Mouse (Mus musculus) spleen, postnatal 36 days (tissue): Measurements from ENCODE around the gene Gnmt.
A peak's percentile ranks its signal among the peaks of the same experiment; 100 is the strongest.

Experiments
- DNase-seq, 2 experiments: peaks; one replicate each; pipeline ENCODE4 v3.0.0; 2022; ENCODE audit warnings: low spot score in 2 of 2, mixed read lengths in 1 of 2

The Gnmt gene

DNA sequence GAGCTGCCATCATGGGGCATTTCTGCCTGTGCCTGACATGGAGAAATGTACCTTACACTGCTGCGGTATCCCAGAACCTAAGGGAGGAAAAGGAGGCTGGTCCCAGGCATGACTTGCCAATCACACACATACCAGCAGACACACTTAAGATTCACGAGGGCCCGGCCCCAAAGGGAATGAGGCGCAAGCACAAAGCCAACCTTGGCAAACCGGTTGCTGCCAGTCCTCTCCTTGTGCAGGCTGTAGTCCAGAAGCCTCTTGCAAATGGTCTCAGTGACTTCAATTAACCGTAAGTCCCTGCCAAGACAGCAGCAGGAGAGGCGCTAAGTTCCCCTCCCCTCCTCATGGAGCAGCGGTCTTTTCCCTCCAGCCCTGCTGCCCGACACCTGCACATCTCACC is 14.0 kb upstream of the Gnmt start:
- no peak for DNase-seq

DNA sequence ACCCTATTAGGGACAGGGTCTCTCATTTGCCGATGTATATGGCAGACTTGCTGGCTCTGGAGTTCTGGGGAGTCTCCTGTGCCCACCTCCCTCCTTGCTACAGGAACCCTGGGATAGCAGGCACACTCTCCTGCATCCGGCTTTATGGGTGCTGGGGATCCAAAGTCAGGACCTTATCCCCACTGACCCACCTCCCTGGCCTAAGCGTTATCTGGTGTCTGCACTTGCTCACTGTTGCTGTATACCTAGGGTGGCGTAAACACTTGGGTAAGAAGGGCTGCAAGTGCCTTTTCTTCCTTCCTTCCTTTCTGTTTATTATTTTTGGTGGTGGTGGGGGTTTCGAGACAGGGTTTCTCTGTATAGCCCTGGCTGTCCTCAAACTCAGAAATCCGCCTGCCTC is 12.3 kb upstream of the Gnmt start:
- DNase-seq = no peak

DNA sequence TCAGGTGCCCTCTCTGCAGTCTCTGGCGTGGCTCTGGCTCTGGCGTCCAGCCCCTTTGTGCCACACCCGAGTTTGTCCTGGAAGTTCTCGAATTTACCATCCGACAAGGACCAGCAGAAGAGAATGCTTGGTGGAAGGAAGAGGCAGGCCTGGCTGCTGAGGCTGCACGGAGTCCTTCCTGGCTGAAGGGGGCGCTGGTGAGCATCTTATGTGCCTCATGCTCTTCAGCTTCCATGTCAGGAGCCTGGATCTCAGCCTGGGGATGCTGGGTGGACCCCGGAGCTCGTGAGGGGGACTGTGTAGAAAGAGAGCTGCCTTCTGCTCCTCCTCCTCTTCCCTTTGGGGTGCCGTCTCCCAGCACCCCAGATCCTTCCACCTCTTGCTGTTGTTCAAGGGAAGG is 7.2 kb upstream of the Gnmt start:
- peak in 1 of 2 experiments; percentile 39 for DNase-seq

DNA sequence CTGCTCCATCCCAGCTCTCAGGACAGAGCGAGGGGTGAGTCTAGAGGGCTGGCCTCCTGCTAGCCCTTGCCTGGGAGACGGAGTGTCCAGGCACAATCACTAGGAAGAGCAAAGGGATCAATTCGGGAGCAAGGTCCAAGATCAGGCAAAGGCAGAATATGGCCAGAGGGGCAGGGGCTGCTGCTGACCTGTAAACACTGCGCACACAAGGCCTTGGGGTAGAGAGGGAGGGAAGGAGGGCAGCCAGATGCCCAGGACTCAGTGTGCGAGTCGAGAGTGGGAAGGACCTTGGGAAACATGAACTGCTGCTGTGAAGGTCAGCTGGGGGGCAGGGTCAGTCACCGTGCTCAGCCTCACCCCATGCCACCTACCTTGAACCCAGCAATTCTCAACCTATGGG is 6.3 kb upstream of the Gnmt start:
- DNase-seq = no peak

DNA sequence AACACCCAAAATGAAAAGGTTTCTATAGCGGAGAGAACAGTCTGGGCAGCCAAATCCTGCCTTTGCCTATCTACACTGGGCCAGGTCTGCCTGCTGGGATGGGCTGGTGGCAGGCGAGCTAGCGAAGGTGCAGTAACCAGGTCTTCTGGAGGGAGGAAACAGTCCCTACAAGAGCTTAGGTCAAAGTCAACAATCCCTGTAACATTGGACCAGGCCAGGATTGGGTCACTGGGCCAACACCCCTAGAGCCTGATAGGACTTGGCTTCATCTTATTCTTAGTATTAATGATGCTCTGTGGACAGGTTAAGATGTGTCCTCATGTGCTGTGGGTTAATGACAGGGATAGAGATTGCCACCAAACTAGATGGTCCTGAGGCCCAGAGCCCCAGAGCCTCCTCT is 5.1 kb upstream of the Gnmt start:
- DNase-seq = no peak

DNA sequence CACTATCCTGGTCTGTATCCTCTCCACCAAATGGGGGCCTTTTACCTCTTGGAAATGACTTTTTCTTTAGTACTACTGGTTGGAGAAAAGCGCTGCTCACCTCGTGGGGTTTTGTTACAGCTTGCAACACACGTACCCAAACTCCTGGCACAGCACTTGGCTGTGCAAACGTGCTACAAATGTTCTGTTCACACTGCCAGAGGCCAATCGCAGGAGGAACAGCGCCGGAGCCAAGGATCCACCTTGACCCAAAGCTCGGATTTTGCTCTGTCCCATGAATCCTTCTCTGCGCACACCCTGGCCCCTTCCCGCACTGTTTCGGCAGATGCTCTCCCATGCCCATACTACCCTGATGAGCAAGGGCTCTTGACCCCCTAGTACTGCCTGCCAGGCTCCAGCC is 472 bp downstream of the Gnmt start:
- no peak for DNase-seq

DNA sequence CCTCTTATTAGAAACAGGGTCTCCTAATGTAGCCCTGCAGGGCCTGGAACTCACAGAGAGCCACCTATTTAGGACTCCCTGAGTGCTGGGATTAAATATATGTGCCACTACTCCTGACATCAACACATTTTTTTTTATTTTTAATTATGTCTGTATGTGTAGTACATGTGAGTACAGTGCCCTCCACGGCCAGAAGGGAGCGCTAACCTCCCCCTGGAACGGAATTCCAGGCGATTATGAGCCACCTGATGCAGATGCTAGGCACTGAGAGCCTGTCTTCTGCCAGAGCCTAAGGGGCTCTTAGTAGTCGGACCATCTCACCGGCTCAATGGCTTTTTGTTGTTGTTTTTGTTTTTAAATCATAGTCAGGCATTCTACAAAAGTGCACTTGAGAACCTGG is 947 bp downstream of the Gnmt start:
- DNase-seq = no peak

DNA sequence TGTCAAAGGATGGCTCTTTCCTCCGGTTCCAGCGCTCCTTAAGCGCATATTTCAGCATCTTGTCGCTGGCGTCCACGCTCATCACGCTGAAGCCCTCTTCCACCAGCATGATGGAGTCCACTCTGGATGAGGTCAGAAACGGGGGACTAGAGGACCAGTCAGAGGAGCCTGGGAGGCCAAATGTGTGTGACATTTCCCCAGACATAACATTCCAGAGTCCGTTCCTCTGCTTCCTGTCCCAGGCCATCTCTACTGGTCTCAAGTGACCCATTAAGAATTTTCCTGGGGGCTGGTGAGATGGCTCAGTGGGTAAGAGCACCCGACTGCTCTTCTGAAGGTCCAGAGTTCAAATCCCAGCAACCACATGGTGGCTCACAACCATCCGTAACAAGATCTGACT is 1.7 kb downstream of the Gnmt start:
- DNase-seq = no peak

DNA sequence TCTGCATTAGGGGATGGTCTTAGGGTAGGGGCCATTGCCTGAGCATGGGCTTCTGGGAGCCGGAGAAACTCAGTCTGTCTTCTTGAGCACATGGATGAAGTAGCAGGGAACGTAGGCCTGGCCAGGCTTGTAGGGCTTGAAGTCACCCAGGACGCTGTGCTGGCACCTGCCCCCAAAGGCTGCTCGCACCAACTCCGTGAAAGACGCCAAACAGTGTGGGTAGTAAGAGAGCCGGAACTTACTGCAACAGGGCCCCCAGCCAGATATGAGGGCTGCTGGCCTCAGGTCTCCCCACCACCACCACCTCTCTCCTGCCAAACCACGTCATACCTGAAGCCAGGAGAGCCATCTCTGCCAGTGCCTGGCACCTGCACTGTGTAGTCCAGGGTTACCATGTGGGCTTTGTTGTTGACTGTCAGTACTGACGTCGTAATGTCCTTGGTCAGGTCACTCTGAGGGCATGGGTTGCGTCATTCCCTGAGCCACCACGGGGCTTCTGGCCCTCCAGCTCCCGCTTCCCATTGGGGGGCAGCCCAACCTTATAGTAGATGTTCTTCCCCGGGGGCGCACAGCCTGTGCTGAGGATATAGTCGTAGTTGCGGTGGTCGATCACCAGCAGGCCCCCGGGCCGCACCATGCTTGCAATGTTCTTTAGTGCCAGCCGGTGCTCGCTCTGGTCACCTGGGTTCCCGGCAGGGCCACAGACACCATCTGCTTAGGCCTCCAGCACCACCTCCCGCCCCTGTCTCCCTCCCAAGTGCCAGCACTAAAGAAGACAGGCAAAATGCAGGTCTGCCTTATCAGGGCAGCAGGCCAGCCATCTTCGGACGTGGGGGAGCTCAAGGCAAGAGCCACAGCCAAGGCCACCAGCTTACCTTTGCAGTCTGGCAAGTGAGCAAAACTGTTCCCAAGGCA is 3.0 kb downstream of the Gnmt start:
- no peak for DNase-seq

DNA sequence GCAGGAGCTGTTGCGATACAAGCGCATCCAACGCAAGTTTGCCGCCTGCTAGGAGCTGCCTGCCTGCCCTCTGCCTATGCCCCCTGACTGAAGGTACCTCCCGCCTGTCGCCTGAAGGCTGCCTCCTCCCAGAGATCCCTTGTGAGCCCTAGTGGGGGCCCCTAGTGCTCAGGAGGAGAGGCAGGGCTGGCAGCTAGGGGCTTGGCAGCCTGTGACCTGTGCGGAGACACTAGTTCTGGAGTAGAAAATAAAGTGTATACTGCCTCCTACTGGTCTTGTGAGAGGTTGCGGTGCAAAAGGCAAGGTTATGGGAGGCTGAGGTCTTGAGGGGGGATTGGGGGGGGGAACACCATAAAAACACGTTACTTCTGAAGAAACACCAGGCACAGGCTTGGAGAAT is 3.7 kb downstream of the Gnmt start:
- DNase-seq = no peak

DNA sequence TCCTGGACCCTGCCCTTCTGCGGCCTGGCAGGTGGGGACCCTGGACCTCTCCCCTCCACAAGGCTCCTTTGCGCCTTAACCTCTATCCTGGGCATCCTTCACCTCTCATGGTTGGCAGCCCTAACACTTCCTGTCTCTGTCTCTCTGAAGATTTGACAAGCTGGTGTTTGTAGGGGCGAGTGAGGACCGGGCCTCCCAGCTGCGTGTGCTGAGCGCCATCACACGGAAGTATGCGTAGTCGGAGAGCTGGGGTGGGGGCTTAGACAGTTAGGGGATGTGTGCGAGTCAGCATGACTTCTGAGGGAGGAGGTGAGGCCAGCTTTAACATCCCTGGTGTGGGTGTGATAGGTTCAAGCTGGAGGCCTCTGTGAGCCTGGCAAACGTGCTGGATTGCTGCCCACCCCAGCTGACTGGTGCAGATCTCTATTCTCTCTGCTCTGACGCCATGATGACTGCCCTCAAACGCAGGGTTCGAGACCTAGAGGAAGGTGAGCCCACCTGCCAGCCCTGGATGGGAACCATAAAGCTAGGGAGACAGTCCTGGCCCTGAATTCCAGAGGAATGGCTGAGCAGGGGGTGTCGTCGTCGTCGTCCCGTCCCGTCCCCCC is 4.4 kb downstream of the Gnmt start:
- no peak for DNase-seq

DNA sequence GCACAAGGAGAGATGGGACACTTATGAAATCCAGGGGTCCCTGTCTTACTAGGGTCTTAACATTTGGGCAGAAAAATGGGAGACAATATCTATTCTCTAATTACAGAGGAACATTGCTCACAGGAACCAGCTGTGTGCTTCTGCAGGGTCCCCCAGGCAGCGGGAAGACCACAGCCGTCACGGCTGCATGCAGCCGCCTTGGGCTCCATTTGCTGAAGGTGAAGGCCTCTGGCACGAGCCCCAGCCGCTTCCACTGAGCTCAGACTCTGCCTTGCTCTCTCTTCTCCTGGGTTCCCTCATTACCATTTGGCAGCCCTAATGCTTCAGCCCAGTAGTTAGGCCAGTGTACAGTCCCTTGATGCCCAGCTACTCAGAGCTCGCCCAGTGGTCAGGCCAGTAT is 7.9 kb downstream of the Gnmt start:
- no peak for DNase-seq

DNA sequence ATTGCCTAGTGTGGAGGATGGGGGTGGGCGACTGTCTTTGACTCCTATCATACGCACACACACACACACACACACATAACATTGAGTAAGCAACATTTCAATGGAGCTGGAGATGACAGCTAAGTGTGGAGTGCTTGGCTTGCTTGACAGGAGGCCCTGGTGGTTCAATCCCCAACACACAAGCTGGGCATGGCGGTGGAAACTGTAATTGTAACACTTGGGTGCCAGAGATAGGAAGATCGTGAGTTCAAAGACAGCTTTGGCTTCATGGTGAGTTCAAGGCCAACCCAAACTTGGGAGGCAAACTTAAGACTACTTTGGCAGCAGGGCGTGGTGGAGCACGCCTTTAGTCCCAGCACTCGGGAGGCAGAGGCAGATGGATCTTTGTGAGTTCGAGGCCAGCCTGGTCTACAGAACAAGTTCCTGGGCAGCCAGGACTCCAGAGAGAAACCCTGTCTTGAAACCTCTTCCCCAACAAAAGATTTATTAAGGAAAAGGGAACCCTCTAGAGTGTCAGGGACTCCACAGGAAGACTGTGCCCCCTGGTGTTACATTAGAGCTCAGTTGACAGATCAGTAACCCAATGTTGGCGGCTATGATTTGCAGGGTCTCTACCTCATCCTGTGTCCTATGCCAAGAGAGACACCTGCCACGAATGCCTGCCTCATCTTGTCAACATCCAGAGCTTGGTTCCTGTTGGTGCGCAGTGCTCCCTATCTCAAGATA is 14.0 kb downstream of the Gnmt start:
- no peak for DNase-seq

DNA sequence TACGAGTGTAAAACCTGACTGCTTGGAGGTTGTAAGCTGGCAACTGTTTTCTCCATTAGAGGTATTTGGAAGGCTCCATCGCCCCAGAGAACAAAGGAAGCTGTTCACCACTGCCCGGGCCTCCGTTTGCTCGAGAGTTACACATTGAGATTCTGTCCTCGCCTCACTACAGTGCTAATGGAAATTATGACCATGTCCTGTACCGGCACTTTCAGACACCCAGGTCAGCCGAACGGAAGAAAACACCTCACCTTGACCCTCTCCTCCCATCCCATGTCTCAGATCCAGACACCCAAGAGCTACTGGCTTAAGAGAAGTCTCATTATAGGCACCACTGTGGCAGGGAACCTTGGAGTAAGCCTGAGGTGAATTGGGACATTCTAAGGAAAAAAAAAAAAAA is 15.1 kb downstream of the Gnmt start:
- DNase-seq = no peak

DNA sequence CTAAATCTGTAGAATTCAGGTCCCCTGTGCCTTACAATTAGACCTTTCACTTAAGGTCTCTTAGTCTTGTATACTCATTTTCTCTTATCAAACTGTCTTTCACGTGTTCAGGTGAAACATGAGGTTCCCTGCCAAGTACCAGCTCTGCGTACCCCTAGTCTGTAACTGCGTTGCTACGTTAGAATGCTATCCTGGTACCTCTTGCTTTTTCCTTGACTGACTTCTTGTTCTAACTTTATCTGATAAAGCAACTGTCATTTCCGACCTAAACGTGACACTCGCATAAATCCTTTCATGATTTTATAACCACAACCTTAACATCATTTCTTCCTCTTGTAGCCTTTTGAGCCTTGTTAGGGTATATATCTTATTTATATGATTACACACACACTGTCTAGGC is 16.5 kb downstream of the Gnmt start:
- no peak for DNase-seq

DNA sequence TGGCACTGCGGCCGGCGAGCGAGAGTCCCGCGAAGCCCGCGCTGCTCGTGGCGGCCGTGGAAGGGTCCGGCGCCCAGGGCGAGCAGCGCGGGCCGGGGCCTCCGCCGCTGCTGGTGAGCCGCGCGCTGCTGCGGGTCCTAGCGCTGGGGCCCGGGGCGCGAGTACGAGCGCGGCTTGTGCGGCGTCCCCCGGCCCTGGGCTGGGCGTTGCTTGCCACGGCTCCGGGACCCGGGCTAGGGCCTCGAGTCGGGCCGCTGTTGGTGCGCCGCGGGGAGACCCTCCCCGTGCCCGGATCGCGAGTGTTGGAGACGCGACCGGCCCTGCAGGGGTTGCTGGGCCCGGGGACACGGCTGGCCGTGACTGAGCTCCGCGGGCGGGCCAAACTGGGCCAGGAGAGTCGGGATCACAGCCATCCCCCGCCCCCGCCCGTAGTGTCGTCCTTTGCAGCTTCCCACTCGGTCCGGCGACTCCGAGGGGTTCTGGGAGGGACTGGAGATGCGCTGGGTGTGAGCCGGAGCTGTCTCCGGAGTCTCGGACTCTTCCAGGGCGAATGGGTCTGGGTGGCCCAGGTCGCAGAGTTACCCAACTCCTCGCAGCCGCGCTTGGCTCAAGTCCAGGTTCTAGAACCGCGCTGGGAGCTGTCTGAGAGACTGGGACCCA is 17.2 kb downstream of the Gnmt start:
- no peak for DNase-seq

DNA sequence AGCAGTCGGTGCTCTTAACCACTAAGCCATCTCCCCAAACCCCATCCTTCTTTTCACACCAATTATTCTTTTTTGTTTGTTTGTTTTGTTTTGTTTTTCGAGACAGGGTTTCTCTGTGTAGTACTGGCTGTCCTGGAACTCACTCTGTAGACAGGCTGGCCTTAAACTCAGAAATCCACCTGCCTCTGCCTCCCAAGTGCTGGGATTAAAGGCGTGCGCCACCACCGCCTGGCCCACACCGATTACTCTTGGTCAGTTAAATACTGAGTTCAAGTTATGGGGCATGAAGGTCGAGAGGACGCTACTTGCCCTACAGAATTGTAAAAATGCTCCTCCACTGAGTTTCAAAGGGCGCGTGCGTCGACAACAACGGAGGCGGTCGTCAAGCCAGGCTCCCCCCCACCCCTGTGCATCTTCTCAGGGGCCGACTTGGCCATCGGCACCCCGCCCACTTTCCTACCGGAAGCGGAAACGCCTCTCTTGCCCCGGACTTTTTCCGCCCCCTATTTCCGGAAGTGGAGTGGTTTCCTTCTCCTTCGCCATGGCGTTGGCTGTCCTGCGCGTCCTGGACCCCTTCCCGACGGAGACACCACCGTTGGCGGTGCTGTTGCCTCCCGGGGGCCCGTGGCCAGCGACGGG is 17.9 kb downstream of the Gnmt start, which contains the start of gene Pex6:
Gene Pex6, plus strand, starts transcription at position 505 of the 639 bp plus-strand sequence.
- DNase-seq = peak; percentile 90 to 92

DNA sequence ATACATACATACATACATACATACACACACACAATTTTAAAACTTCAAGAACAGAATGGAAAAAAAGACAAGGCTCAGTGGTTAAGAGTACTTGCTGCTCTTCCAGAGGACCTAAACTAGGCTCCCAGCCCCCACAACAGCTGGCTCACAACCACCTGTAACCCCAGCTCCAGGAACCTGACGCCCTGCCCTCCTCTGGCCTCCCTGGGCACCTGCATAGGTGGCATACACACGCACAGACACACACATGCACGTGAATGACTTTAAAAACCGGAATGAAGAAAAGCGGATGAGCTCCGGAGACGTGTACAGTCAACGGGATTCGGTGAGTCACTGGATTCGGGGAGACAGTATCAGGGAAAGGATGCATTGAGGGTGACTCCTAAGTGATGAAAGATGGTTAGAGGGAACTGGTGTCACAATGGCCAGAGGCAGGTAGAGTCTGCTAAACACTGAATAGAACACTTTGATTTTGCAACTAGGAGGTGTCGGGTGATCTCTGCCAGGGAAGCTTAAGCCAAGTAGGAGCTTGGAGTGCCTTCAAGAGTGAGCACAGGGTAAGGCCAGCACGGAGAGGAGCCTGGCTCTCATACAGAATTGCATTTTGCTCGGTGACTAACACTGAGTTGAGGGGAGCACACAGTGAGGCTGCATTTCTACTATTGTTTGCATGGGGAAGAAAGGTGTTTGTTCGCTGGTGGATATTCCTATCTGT is 22.4 kb downstream of the Gnmt start:
- DNase-seq = no peak

DNA sequence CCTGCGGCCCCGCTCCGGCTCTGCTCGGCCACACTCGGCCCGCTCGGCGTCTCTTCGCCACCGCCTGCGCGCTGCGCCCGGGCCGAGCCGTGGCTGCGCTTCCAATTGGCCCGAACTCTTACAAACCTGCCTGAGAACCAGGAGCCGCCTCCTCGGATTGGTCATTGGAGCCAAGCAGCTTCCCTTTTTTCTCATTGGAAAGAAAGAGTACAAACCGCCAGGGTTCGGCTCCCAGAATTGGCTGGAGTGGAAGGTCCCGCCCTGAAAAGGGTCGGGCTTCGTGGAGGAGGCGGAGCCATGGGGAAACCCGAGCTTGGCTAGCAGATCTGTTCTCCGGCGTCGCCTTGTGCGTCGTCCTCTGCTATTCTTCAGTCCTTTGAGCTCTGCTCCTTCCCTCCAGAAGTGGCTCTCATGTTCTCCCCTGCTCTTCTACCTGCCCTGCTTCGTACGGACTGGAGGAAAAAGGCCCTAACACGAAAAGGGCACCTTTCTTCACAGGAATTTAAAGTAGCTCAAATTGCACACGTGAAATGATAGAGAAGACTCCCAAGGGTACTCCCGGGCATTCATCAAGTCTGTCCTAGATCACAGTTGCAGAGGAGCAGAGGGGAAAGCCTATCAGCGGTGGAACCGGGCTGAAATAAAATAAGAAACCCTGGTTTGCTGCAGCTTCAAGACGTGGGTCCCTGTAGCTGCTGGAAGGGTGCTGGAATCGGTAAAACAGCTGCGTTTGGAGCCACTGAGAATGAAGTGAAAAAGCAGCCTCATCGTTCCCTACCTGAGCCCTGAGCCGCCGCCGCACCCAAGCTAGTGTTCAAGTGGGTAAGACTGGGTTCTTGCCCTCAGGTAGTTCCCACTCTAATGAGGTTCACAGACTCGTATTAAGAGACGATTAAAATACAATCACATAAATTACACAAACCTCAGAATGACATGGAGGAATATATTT is 23.8 kb downstream of the Gnmt start, which contains the start of gene Ppp2r5d:
Gene Ppp2r5d, minus strand, starts transcription at position 225 of the 949 bp plus-strand sequence.
- DNase-seq = peak; percentile 97 to 98
